Mouse (Mus musculus): Measurements from ENCODE around the gene Cacna1h.

The Cacna1h gene

DNA sequence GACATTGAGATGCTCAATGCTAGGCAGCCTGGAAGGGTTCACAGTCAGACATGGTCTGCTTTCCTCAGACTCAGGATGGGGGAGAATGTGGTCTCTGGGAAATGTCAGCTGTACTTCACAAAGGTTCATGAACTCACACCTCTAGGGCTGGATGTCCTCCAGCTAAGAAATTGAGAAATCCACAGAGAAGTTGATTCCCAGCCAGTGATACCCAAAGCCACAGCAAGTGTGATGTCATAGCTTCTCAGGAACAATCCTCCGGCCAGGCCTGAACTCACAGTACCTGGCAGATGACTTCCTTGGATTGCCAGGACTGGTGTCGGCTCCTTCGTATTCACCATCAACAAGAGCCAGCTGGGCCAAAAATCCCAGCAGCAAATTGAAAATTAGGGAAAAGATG, 12.3 kb upstream of the Cacna1h start:
- no peak for DNase-seq (ENCODE audit: low spot score)

DNA sequence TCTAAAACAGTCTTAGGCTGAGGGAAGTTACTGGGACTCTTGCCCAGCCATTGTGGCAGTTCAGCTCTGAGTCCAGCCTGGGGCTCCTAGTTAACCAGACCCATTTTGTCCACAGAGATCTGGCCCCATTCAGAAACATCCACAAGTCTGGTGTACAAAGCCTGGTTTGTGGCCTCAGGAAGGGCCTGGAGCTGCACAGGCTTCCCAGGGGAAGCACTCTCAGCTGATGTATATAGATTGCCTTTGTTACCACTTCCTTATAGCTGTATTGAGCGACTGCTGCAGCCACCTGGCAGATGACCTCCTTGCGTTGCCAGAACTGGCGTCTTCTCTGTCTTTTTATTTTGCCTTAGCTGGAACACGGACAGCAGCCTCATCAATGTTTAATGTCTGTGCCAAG, 11.5 kb upstream of the Cacna1h start:
- peak; percentile 33 for DNase-seq (ENCODE audit: low spot score)

DNA sequence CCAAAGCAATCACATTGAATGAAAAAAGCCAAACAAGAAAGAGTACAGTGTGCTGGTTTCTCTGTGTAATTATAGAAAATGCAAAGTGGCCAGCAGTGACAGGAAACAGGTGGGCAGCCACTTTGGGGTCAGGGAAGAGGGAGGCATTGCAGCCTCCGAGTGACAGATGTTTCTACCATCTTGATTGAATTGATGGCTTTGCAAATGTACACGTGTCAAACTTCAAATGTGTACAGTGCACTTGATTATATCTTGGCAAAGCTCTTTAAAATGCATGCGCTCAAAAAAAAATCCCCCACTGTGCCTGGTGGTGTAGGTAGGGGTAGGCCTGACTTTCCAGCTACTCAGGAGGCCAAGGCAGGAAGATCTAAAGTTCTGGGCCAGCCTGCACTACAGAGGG, 9.3 kb upstream of the Cacna1h start:
- no peak for DNase-seq (ENCODE audit: low spot score)

DNA sequence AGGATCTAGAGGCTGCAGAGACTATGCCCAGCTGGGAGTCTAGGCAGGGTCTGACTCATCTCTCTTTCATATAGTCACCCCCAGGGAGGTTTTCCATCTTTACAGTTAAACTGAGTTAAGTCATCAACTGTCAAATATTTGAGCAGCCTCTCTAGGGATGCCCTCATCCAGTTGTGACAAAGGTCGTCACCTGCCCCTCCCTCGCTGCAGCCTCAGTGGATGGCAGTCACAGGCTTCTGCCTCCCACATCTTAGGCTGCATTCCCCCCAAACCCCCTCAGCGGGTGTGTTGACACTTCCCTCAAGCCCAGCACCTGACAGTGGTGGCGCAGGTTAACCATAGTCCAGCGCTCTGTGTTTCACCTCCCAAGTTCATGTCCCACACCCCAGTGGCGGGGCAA, 7.8 kb upstream of the Cacna1h start:
- no peak for DNase-seq (ENCODE audit: low spot score)

DNA sequence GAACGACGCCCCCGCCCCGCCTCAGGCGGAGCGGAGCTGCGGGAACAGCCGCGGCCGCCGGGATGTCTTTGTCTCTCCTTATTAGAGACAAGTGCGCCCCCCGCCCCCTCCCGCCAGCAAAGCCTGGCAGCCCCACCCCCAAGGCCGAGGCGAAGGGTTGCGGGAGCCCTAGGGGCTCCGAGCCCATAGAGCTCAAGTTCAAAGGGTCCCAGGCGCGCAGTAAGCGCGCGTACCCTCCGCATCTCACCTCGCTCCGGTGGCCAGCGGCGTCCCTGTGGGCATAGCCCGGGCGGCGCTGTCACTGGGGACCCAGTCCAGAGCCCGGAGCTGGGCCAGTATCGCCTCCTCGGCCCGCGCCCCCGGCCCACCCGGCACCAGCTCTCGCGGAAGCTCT, 363 bp downstream of the Cacna1h start:
- no peak for DNase-seq (ENCODE audit: low spot score)

DNA sequence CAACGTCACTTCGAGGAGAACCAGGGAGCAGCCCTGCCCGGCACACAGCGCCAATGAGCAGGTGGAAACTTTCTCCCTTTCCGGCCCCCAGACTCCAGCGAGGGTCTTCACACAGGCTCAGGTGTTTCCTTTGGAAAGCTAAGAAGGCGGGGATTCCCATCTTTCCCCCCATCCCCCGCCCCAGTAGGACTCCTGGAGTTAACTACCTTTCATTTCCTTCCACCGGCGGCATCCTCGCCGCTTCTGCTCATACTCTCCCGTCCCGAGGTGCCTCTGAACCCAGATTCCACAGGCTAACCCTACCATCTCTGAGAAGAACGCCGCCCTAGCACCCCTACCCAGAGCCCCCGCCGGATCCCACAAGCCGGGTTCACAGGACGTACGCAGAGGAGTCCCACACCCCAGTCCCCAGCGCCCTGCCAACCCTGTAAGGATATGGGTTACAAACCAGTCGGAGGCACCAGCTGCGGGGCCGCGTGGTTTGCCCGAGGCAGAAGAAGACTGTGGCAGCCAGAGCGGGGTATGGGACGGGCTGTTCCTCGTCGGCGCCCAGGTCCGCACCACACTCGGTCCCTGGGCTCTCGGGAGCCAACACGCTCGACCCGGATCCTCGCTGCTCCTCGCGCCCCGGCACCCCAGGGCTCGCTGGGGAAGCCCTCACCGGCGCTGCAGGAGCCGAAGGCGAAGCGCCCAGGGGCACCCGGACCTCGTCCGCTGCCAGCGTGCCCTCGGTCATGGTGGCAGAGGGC, 976 bp downstream of the Cacna1h start:
- no peak for DNase-seq (ENCODE audit: low spot score)

DNA sequence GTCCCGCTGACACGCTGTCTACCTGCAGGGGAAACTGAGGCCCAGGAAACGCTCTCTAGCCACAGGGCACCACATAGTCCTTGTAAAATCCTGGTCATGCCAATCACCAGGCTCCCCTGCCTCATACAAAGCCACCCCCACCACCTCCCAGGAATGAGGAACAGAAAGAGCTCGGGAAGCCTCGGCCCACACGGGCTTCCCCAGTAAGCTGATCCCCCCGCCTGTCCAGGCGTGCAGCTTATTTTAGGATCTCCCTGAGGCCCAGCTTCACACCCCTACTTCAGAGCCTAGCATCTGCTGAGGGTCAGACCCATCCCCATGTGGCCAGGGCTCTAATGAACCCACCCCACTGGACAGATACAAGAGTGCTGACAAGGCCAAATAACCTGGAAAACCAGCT, 3.0 kb downstream of the Cacna1h start:
- no peak for DNase-seq (ENCODE audit: low spot score)

DNA sequence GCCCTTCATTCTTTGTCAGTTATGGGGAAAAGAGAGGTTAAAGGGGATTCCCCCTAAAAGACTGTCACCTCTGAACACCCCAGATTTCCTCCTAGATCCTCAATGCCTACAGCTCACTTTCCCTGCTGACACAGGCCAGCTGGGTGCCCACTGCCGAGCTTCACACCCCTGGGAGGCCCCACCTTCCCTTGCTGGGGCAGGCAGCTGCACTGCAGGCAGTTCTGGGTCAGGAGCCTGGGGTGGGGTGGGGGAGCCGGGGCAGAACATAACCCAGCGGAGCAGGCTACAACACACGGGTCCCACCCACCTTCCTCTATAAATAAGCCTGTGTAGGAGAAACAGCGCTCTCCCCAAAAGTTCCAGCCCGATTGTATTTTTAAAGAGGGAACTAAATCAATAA, 3.7 kb downstream of the Cacna1h start:
- DNase-seq (ENCODE audit: low spot score), result no peak

DNA sequence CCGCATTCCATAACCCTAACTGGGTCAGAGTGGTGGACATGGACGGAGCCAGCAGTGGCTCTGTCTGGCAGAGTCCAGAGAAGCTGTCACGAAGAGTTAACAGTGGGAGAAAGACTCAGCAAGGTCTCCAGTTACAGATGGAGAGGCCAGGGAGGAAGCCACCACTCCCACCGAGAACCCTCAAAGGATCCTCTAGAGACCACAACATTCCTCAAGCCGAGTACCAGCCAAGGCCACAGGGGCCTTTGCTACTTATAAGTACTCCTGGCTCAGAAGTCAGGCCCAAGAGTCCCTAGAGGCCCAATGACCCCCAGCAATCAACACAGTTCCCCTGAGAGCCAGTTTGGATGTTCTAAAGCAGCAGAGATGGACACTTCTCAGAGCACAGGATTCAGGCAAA, 4.3 kb downstream of the Cacna1h start:
- DNase-seq (ENCODE audit: low spot score), result no peak

DNA sequence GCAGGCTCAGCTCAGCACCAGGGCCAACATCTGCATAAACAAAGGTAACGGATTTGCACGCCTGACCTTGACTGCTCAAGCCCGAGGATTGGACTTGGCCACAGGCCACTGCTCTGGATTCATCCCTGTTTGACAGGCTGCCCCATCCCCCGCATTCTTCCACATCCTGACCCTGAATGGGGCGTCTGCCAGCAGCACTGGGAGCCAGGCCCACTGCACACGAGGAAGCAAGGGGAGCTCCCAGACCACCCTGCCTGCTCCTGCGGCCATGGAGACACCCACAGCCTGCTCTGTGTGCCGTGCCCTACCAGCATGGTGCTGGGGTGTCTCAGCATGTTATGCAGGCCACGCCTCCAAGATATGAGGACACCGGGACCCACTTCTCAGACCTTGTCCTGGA, 6.1 kb downstream of the Cacna1h start:
- DNase-seq (ENCODE audit: low spot score), result peak; percentile 60

DNA sequence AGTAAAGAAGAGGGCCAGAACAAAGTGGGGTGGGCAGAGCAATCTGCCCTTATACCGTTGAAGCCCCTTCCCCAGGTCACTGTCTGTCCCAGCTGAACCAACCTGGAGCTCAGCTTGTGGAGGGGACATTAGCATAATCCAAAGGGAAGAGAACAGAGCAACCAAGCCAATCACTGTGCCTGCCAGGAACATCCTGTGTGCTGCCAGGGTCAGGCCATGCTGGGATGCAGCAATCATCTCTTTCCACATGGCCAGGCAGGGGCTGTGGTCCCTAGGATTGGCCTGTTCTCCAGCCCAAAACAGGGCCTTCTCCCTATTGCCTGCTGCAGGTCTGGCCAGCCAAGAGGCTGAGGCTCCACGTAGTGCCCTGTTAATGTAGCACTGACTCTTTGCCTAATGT, 7.6 kb downstream of the Cacna1h start:
- DNase-seq (ENCODE audit: low spot score), result no peak

DNA sequence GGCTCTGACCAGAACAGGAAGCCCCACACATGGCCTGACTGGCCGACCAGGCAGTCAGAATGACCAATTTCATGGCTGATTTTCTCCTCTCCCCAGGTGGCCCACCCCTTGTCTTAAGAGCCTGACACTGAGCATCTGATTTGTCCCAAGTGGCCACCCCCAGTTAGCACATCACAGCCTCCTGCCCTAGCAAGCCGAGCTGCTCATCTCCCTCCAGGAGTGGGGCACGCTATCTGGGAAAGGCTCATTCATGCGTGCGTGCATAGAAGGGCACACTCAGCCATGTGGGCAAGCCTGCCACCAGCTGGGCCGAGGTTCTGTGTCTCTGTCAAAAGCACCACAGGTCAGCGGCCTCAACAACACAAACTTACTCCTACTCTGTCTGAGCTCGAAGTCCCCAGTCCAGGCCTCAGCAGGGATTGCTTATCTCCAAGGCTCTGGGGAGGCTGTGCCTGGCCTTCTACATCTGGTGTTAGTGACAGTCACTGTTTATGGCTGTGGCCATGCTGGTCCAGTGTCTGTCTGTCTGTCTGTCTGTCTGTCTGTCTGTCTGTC, 9.0 kb downstream of the Cacna1h start:
- peak; percentile 74 for DNase-seq (ENCODE audit: low spot score)

DNA sequence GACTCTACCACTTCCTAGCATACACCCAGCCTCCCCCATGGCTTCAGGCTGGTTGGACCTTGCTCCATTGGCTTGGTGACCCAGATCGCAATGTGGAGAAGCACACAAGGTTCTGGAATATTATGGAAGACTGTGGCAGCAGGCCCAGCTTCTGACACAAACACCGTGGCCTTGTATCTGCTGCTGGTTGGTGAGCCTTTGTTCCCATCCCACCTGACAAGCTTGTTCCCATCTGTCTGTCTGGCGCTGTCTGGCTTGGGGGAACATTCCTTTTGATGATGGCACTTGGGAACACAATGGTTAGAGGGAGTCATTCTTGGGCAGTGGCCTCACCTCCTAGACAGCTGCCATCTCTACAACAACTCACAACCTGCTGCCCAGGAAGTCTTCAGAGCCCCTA, 12.6 kb downstream of the Cacna1h start:
- DNase-seq (ENCODE audit: low spot score), result no peak

DNA sequence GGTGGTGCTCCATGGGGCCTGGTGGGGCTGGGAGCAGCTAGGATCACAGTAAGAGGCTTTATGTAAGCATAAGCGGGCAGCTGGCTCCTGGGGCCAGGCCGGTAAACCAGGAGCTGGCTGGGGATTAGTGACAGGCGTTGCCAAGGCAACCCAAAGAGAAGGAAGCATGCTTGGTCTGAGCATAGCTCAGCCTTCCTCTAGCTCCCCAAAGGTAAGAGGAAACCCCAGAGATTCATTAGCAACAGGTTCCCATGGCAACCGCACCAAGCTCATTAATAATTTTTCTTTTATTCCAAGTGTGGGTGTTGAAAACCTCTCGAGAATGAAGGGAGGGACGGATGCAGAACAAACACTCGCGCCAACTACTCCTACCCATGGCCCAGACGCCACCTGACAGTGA, 14.7 kb downstream of the Cacna1h start:
- no peak for DNase-seq (ENCODE audit: low spot score)

DNA sequence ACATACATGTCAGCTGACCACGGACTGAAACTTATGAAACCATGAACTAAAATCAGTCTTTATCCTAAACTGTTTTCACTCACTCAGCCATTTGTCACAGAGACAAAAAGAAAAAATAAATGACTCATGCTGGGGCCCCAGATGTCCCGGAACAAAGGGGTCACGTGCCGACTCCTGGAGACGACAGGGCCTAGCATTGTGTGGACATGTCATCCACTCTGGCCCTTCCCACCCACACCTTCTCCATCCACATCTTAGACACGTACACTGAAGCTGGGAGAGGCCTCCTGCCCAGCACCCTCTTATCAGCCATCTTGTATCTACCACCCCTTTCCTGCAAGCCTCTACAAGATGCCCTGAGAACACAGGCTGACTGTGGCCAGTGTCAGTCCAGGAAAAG, 15.6 kb downstream of the Cacna1h start:
- no peak for DNase-seq (ENCODE audit: low spot score)

DNA sequence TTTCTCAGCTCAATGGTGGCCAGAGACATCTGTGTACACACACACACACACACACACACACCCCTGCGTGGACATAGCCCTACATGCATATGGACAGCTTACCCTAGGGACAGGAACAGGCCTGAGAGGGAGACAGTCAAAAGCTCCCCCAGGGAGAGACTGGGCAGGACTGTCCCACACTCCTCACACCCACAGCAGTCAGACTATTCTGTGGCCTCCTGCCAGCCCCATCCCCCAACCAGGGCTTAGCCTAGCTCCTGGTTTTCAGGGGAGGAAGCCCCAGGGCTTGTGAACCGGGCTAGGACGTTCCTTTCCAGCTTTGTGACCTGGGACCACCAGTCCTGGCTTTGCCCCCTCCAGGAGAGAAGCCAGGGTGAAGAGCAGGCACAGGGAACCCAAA, 17.4 kb downstream of the Cacna1h start:
- peak; percentile 63 for DNase-seq (ENCODE audit: low spot score)

DNA sequence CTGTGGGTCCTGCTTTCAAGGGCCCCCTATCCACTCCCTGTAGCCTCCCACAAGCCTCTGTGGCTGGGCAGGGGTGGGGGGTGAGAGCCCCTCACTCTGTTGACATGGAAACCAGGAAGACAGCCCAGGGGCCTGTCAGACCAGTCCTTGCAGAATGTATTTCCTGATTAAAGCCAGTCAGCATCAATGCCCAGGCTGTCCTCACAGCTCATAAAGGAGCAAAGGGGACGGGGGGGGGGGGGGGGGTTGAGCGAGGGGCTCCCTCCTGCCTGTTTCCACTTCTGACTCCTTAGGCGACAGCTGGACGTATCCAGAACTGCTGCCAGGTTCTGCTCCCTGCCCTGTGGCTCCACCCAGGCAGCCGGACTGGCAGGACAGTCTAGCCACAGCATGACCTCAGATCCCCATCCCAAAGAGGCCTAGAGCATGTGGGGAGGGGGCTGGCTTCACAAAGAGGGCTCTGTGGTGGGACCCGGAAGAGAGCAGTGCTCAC, 18.1 kb downstream of the Cacna1h start:
- DNase-seq (ENCODE audit: low spot score), result no peak

DNA sequence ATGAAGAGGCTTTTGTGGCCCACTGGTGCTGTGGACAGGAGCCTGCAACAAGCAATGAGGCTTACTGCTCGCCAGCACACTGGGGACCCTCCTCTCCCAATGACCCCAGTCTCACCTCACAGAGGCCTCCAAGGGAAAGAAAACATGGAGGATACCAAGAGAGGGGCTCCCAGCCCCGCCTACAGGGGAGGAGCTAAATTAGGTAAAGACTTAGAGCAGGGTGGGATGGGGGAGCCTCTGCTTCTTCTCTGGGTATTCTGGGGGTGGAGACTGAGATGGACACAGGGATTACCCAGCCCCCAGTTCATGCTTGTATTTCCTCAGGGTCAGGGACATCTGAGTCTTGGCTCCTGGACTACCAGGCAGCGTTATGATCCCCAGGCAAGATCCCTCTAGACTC, 18.7 kb downstream of the Cacna1h start:
- DNase-seq (ENCODE audit: low spot score), result no peak

DNA sequence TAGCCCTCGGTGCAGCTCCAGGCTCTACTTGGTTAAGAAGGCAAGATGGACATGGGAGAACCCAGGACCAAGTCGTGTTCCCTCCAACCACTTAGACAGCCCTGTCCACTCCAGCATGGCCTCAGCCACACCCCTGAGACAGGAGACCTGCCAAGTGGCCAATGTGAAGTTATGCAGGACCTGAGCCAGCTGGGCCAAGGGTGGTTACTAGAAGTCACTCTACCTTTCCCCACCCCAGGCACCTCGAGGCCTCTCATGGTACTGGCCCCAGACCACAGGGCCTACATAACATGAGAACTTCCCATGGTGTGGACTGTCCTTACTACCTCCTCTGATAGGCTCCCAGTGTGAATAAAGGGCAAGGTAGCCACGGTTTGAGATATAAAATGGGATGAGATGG, 19.4 kb downstream of the Cacna1h start:
- DNase-seq (ENCODE audit: low spot score), result no peak

DNA sequence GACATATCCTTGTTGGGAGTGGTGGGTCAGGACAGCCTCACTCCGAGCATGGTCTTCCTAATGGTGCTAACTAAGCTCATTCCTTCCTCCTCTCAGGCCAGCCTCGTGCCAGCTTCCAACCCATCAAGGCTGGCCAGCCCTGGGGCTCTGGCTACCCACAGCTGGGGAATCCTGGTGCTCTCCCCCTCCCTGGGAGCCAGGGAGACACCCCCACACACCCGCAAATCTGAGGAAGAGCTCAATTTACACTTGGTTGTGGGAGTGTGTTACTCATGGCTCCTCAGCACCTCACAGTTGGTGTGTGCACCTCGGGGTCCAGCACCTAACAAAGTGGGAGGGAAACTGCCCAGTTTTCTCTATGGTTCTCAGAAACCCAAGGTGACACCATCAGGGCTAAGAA, 22.3 kb downstream of the Cacna1h start:
- no peak for DNase-seq (ENCODE audit: low spot score)

DNA sequence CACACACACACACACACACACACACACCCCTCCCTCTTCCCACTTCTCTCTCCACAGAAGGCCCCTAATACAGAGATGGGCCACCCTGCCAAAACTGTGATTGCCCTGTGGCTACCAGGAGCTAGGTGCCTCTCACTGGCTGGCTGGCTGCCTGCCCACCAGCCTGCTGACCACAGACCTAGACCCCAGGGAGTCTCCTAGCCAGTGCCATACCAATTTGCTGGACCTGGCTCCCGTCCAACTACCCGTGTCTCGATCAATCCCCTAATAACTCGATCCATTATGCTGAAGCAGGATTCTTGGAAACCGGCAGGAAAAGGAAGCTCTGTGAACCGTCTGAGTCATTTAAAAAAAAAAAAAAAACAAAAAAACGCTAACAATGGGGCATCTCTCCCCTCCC, 22.8 kb downstream of the Cacna1h start:
- peak; percentile 90 for DNase-seq (ENCODE audit: low spot score)

DNA sequence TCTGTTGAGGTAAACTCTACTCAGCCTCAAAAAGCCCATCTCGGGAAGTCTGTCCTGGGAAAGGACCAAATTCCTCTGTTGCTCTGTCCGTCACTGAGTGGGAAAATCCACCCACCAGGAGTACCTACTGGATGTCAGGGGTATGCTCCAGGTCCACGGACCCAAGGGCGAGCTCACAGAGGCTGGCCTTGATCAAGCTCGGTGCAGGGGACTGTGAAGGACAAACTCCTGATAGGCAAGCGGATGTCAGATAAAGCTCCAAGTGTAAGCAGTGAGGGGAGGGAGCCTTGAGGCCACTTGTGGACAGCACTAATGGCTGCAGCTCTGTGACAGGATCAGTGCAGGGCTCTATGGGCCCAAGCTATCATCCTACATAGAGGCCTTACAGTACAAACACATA, 23.4 kb downstream of the Cacna1h start:
- no peak for DNase-seq (ENCODE audit: low spot score)

DNA sequence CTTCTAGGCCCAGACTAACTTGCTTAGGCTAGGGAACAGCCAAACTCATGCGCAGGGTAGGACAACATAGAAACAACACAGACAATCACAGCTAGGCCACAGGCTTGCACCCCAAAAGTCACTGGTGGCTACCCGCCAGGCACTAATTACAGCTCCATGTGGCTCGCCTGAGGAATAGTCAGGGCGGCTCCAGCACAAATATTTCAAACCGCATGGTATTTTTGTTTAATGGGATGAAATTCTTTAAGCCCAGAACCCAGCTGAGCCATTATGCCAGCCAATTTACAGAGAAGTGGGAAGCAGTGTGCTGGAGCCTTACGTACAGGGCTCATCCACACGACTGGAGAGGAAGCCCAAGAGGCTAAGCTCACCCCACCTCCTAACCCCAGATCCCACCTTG, 24.0 kb downstream of the Cacna1h start:
- no peak for DNase-seq (ENCODE audit: low spot score)

DNA sequence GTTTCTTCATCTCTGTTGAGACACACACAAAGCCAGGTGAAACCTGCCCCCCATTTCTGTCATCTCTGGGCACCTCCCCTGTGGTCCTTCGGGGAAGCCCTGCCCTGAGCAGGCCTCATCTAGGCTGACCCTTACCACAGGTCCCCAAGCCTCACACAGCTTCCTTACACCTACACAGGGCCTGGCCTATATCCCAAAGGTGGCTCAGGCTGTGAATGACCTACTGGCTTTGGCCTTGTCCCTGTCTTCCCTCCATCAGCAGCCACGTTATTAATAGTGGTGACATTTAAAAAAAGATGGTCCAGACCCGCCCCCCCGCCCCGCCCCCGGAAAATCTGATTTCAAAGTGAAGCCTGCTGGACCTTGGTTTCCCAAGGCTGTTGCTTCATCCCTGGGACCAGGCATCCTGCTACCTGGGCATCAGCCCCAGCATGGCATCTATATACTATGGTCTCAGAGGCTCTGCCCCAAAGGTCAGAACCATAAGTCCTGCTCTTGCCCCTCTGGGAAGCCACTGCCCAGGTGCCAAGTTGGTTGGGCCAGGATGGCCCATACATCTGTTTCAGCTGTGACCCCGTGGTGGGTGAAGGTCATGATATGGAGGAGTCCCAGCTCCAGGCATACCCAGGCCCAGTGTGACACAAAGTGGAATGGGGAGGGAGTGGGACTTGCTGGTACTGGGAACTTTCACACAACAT, 25.1 kb downstream of the Cacna1h start:
- DNase-seq (ENCODE audit: low spot score), result no peak

All from MN1 (cell line).